Mouse (Mus musculus) Muller cell, postnatal 12 days (primary cell): ENCODE data around the gene Fmnl2.
A peak's percentile ranks its signal among the peaks of the same experiment; 100 is the strongest.

Source experiments
- DNase-seq: peaks from one replicate; pipeline ENCODE4 v3.0.0-alpha.2; 2015; ENCODE audit errors: inconsistent ontology term

The Fmnl2 gene

DNA sequence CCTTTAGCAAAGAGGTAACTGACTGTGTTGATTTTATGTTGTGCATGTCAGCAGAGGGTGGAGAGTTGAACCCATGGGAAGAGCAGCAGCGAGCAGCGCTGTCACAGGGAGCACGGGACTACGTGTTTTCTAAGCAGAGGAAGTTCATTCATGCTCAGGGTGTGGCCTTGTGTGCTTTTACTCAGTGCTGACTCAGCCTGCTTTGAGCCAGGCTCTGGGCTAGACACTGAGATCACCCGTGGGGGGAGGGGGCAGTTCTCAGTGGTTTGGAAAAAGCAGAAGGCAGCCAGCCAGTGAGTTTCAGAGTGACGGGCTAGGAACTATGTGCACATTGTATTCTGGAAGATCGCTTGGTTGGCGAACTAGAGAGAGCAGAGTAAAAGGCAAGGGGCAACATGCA lies 97.4 kb downstream of the Fmnl2 start:
- DNase-seq = peak; percentile 97

DNA sequence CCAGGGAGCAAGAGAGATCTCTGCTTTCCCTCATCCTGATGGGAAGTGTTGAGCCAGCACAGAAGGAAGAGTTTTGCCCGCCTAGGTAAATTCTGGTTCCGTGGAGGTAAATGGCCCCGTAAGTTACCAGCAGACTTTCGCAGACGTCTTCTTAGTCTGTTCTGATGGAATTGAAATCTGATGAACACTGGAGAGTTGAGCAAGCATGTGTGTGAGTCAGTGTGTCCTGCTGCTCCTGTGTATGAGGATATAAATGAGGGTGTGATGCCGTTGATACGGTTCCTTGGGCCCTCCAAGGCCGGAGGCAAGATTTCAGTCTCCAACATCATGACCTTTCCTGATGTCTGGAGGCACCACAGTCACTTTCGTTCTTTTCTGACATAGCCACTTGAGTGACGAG lies 98.2 kb downstream of the Fmnl2 start:
- DNase-seq = no peak

DNA sequence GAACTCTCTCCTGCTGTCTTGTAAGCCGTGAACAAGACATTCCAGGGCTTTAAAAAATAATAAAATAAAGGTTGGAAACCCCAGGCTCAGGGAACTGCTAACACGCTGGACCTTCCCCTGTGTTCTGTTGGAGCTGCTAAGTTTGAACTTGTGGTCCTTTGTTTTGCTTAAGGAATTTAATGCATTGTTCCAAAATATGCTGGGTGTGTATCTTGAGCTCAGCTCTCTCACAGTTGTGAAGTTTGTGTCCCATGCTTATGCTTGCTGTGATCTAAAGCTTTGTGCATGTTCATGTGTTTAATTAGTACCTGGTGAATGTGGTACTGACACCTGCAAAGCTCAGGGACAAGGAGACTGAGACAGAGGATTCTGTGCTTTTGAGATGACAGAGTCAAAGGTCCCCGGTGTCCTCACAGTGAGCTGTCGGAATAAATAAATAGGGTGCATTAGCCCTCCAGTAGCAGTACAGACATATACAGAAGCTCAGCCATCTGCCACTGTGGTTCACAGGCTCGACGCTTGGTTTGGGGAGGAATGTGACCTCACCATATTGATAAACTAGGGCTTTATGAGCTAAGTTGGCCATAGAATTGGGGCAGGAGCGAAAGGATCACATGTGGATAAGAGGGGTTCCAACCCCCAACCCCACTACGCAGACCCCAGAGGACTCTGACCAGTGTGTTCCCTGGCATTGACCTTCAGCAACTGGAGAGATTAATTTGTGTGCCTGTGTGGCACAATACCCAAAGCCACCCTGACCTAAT lies 100.3 kb downstream of the Fmnl2 start:
- DNase-seq = peak; percentile 50

DNA sequence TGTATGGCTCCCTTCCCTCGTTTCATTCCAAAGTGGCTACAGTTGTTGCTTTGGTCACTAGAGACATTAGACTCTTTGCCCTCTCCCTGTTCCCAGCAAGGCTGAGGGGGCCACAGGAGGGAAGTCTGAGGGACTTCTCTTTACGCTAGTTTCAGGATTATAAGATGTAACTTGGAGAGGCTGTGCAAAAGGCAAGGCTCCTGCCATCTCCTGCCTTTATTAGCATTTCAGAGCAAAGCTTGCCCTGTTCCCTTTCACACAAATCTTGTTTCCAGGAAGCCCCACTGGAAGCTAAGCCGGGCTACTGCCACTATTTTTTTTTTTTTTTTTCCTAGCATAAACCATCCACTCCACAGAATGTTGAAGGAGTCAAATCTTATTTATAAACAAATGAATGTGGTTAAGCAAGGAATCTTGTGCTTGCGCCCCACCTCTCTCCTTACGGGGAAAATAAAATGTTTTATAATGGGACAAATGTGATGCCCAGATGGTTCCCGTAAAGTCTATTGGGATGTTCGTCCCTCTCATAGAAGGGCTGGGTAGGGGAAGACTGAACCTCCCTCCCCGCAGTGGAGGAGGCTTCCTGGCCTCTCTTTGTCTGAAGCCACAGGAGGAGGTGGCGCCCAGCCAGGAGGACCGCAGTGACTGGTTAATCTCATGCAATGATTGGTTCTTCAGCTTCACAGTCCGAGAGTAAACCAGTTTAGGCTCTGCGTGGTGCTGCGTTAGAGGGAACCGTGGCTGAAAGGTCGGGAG lies 101.1 kb downstream of the Fmnl2 start:
- peak; percentile 98 for DNase-seq

DNA sequence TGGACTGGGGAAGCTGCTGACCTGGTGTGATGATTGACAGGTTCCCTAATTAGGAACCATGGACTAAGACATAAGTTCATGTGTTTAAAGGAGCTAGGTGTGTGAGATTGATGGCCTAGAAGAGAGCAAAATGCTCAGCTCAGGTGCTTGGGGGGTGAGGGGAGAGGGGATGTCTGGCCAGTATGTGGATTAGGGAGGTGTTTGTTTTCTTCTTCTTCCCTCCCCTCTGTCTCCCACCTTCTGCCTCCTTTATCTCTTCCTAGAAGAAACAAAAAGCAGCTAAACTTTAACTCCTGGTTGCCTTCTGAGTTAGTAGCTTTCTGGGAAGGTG lies 101.6 kb downstream of the Fmnl2 start:
- no peak for DNase-seq

DNA sequence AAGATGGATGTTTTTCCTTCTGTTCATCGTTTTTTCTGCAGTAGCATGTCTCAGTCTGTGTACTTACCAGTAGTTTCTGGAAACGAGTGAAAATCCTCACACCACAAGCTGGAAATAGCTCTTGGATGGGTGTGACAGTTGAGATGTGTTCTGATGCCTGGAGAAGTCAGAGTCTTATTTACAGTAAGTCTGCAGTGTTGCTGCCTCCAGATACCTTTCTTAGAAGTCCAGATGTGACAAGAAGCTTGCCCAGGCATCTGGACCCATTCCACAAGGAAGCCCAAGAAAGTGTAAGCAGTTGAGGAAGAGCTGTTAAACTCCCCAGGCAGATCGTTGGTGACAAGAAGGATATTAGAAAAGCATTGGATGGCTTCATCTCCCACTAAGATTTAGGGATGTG lies 102.3 kb downstream of the Fmnl2 start:
- DNase-seq = no peak

DNA sequence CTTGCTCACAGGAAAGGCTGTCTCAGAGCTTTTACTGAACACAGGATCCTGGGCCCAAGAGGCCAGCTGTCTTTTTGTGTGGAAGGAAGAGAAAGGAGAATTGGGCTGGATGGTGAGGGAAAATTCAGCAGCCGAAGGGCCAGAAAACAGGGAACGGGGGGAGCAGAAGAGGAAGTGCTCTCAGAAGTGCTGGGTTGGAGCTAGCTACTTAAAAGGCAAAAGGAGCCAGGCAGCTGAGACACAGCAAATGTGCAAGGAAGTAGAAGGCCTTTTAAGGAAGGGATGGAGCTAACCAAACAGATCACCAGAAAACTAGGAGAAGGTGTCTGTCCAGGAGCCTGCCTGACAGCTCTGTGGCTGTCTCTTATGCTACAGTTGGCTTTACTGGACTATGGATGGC lies 103.0 kb downstream of the Fmnl2 start:
- DNase-seq = no peak

DNA sequence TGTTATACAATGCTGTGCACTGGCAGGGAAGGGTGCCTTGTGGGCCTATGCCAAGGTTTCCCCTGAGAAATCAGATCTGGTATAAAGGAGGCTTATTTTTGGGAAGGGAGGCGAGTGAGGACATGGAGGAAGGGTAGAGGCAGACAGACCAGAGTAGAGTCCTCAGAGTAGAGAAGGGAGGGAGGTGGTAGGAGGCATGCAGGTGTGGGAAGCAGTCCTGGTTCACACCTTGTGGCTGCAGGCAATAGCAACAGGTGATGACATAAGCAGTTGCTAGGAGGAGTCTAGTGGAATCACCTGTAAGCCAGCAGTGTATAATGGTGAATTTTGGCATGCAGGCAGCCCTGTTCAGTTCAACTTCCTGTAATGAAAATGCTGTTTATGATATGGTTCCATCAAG lies 105.8 kb downstream of the Fmnl2 start:
- DNase-seq = no peak

DNA sequence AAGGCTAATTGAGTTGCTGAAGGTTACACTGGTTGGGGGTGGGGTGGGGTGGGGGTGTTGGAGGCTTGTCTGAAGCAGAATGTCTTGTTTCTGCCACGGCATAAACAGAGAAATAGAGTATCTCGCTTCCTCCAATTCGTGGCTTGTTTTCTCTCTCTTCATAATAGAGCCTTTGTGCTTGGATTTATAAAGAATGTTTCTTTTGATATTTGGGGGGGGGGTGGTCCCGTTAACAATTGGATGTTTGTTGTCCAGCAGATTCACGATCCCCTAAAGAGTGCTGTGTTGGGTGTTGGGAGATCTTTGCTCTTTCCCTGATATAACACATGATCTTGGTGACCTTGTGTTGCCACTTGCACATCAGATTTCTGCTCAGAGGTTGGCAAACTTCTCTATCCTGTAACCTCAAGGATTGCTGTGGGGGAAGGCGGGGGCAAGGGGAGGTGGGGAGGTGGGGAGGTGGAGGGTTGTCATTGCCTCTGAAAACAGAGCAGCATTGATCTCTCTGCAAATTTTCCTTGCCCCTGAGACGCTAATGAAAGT lies 106.8 kb downstream of the Fmnl2 start:
- DNase-seq = no peak

DNA sequence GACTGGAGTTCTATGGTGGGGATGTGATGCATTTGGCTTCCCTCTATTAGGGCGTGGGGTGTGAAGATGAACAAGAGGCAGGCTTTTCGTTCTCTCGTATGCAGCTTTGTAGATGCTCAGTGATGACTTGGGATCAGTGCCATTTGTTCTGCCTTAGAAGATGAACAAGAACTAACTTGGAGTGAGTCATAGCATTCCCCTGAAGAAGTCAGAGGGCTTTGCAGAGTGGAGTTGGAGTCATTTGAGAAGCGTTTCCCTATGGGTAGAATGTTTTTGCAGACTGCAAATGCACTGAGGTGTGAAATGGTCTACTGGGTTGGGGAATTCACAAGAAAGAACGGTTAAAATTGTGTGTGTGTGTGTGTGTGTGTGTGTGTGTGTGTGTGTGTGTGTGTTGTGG lies 108.6 kb downstream of the Fmnl2 start:
- DNase-seq = peak; percentile 80

DNA sequence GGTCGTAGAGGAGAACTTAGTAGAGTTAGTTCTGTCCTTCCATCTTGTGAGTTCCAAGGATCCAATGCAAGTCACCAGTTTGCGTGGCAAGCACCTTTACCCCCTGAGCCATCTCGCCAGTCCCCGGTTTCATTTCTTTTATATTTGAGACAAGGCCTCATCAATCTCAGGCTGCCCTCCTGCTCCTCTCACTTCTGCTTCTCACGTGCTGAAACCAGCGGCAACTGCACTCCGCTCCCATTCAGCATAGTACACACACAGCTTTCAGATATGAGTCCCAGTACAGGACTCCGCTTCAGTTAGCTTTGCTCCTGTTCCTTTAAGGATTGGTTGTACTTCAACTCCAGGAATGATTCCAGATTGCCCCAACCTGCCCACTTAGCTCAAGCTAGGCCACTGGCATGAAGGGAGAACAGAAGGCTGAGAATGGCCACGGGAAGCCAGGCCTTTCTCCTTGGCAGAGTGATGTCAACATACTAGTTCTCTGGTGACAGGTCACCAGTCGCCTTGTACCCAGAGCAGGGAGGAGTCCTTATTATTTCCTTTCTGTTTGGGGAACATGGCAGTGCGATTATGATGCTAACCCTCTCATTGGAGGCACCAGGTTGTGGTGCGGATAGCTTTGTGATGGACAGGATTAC lies 109.3 kb downstream of the Fmnl2 start:
- no peak for DNase-seq

DNA sequence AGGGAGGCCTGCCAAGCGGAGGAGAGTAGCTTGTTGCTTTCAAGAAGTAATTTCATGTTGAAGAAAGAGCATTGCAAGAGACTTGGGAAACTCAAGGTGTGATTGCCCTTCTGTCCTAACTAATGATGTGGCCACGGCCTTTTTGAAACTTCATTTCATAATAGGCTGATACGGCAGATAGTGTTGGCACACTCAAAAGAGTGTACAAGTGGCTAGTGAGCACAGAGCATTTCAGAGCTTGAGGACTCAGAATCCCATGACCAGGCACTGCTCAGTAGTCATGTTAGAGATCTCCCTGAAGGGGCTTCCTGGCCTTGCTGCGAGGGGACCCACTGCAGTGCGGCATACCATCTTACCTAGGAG lies 109.8 kb downstream of the Fmnl2 start:
- no peak for DNase-seq

DNA sequence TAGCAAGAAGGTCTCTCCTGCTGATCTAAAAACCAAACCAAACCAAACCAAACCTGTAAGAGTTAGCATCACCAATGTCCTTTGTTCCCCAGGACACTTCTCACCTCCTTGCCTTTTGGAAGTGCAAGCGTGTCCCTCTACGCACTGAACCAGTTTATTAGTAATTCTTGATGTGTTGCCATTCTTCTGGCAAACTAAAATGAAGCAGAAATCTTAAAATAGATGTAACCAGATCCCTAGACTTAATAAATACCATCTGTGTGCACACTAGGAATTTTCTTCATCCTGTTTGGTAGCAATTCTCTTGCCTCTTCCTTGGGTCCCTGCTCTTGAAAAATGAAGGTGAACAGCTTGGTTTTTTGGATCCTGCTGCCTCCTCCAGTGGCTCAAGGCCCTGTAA lies 111.2 kb downstream of the Fmnl2 start:
- DNase-seq = no peak

DNA sequence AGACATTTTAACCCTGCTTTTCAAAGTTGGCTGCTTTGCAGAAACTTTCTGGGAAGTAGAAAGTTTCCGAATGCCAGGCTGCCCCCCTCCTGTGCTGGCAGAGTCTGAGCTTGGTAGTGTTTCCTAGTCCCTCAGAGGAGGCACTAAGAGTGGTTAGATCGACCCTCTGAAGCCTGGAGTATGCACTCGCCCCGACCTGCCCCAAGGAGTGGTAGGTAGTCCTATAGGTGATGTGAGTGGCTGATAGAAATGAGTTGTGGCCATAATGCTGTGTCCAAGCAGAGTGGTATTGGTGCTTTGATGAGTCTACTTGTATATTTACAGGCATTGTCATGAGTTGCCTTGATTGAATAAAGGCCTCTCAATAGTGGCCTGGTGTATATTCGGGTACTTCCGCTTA lies 116.4 kb downstream of the Fmnl2 start:
- no peak for DNase-seq

DNA sequence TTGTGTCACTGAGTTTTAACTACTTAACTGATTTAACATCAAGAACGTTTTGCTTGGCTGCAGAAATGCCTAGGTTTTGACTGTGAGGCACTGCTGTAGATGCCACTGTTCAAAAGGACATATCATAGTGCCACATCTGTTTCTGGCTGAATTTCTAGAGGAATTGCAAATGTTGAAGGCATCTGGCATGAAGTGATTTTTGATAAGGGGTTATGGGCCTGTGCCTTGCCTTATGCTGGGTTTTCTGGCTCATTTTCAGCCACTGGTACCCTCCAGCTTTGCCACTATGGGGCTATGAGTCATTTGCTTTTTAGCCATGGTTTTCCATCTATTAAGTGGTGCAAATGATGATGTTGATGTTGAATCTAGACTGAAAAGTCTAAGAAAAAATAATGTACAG lies 117.1 kb downstream of the Fmnl2 start:
- no peak for DNase-seq

DNA sequence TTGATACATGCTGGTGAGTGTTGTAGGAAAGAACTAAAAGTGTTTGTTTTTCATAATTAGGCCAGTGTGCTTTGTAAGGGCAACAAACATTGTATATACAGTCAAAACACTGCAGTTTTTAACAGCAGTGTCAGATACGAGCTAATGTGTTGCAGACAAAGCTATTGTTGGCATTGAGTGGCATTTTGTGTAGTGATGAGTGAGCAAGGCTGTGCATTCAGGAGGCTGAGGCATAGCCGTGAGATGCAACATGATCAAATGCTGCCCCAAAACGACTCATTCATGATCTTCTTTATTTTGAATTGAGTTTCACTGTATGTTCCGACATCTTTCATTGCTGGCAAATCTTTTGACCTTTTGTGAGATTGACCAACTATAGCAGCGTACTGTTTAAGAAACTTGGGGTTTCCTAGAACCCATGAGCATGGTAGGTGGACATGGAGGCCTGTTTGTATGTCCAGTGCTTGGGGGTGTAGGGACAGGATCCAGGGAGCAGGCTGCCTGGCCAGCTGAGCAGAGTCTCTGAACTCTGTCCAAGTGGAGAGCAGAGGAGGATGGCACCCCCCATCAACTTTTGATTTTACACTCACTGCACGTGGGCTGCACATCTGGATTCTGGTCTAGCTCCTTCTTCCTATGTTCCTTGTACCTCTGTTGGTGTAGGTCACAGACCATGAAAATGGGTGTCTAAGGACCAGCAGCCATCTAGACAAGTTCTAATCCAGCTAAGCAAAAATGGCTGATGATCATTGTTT lies 120.4 kb downstream of the Fmnl2 start:
- DNase-seq = no peak

DNA sequence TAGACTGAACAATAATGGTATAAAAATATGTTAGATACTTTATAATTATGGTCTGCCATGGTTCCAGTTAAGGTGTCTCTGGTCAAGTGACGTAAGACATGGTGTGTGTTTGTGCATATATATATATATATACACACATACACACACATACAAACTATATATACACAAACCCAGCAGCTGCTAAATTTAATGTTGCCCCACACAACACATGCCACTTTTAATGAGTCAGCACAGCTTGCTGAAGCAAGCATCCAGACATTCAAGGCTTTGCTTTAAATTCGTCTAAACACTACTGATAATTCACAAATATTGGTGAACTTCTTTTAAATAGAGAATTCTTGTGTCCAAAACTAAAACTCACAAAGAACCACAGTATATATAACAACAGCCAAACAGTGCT lies 121.1 kb downstream of the Fmnl2 start:
- DNase-seq = no peak

DNA sequence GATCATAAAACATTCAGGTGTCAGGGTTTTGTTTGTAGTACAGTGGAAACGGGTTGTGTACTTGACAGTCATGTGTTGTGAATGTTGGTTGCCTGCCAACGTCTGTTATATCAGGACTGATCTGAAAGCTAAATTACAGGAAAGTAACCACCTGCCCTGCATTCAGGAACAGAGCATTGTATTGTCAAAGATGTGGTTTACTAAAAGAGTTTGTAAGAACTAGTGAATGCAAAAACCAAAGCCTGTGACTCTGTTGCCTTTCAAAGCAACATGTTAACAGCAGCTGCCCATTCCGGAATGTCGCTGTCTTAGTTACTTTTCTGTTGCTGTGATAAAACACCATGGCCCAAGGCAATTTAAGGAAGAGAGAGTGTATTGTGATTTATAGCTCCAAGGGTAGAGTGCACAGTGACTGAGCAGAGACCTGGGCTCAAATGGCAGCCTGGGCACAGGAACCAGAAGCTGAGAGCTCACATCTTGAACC lies 121.7 kb downstream of the Fmnl2 start:
- peak; percentile 67 for DNase-seq

DNA sequence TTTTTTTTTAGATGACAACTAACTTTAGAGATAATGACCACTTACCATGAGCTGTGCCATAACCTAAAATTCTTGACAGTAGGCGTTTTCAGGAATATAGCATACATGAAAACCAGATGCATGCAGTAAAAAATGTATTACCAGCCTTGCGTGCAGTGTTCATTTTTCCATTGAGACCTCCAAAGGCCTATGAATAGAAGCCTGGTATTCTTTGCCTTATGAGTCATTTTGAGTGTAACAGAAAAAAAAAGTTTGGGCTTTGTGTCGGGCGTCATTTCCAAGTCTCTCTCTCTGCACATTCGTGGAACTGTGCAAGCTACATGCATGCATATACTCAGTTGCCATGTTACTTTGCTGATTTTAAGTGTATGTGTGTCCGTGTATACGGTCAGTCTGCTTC lies 123.5 kb downstream of the Fmnl2 start:
- no peak for DNase-seq

DNA sequence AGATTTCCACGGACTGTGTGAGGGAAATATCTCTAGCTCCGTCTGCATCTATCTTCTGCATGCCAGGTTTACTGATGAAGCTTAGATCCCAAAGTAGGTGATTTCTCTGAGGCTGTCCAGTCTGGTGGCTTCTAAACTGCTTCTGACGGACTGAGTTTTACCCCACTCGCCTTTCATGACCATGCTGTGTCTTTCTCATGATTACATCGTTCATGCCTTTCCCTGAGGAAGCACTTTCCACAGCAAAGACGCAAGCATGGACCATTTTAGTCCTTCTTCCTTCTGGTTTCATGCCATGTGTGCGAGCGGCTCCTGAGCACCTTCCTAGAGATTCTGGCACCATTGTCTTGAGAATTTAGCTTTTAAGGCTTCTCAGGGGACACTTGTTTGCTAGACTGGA lies 123.9 kb downstream of the Fmnl2 start:
- DNase-seq = no peak

DNA sequence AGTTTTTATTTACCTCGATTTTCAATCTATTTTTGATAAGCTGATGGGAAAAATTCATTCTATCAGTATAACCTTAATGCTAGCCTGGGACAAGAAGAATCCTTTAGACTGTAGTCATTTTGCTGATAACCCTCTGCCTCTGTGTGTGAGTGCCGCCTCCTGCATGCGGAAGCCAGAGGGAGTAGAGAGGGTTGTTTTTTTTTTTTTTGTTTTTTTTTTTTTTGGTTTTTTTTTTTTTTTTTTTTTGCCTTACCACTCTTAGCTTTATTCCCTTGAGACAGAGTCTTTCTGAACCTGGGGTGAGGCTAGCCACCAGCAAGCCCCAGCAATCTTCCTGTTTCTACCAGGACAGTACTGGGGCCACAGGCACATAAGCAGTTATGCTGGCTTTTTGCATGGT lies 124.8 kb downstream of the Fmnl2 start:
- no peak for DNase-seq

DNA sequence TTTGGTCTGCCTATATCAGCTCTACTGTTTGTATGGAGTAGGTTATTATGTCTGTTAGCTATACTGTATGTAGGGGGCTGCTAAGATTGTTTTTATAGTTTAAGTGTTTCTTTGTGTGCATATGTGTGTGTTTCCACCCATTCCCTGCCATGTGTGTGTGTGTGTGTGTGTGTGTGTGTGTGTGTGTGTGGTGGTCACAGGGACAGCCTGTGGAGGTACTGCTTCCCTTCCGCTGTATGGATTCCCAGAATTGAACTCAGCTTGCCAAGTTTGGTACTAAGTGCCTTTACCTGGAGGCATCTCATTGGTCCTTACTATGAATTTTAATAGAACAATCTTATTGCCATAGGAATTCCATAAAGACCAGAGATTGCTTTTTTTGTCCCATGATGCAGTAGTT lies 126.9 kb downstream of the Fmnl2 start:
- no peak for DNase-seq
